Mouse (Mus musculus) megakaryocyte, embryonic 14.5 days (primary cell): ENCODE results near the gene Timp3.

ENCODE experiments used
- FLI1 ChIP-seq: IDR thresholded peaks from 2 replicates; pipeline ENCODE4 v1.6.1; 2012; ENCODE audit warnings: low read length, inconsistent platforms, mixed read lengths
- GATA1 ChIP-seq: IDR thresholded peaks from 3 replicates; pipeline ENCODE4 v1.6.1; 2012; ENCODE audit warnings: mixed read lengths, low read length, inconsistent platforms, borderline replicate concordance

DNA sequence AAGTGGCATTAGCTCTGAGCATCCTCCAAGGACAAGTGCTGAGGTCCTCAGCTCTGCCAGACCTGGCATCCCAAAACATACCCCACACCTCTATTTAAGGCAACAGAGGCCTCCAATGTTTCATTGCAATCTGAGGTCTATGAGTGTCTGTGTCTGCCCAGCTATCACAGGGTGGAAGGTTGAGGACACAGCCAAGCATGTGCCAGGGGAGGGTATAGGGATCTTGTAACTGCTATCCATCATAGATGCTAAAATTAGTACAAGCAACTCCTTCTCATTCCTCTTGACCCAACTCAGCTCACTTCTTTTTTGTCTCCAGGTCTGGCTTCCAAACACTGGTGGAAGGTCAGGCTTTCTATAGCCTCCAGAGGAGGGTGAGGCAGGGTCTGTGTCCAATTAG, 71.4 kb downstream of the Timp3 start:
- no peak for TF ChIP-seq GATA1
- TF ChIP-seq FLI1: no peak
